Mouse (Mus musculus) lung, postnatal 14 days (tissue): ENCODE results near the gene Mfsd4b5.
"Not testable (repeated sequence)": the region's sequence is repeated elsewhere in the genome, so short reads cannot be mapped to it uniquely, and the experiment has no call there.

ENCODE experiments used
- DNase-seq: peaks from one replicate; pipeline ENCODE4 v3.0.0; 2021

Mfsd4b5 gene

GRCm38 (mm10) chr10:39986466-39986865 lies at the start of gene Mfsd4b5:
Gene Mfsd4b5, minus strand, starts transcription at chr10:39986646.
- no peak for DNase-seq

GRCm38 (mm10) chr10:40034956-40035355 lies 48.5 kb upstream of the Mfsd4b5 start:
- no peak for DNase-seq

GRCm38 (mm10) chr10:40032897-40033296 lies 46.5 kb upstream of the Mfsd4b5 start:
- DNase-seq = no peak

GRCm38 (mm10) chr10:40030716-40031115 lies 44.3 kb upstream of the Mfsd4b5 start:
- no peak for DNase-seq

- DNase-seq = no peak
These were observed 43.2 kb upstream of the Mfsd4b5 start for GRCm38 (mm10) chr10:40029610-40030009.

GRCm38 (mm10) chr10:40028091-40028490 lies 41.6 kb upstream of the Mfsd4b5 start:
- no peak for DNase-seq

- no peak for DNase-seq
These were observed 40.1 kb upstream of the Mfsd4b5 start for GRCm38 (mm10) chr10:40026546-40026945.

GRCm38 (mm10) chr10:40025560-40025959 lies 39.1 kb upstream of the Mfsd4b5 start:
- no peak for DNase-seq

- peak; percentile 75 for DNase-seq
These were observed 38.3 kb upstream of the Mfsd4b5 start, which contains the start of gene Mfsd4b1 for GRCm38 (mm10) chr10:40024554-40025428. Gene Mfsd4b1, minus strand, starts transcription at chr10:40025268.

- DNase-seq = no peak
These were observed 34.0 kb upstream of the Mfsd4b5 start for GRCm38 (mm10) chr10:40020401-40020800.

GRCm38 (mm10) chr10:40019492-40019891 lies 33.0 kb upstream of the Mfsd4b5 start:
- no peak for DNase-seq

- DNase-seq = no peak
These were observed 31.9 kb upstream of the Mfsd4b5 start for GRCm38 (mm10) chr10:40018261-40018860.

- no peak for DNase-seq
These were observed 23.1 kb upstream of the Mfsd4b5 start for GRCm38 (mm10) chr10:40009591-40009990.

- DNase-seq = not testable (repeated sequence)
These were observed 22.4 kb upstream of the Mfsd4b5 start for GRCm38 (mm10) chr10:40008847-40009246.

GRCm38 (mm10) chr10:40007953-40008352 lies 21.5 kb upstream of the Mfsd4b5 start:
- no peak for DNase-seq

GRCm38 (mm10) chr10:40006963-40007362 lies 20.5 kb upstream of the Mfsd4b5 start:
- no peak for DNase-seq

GRCm38 (mm10) chr10:40000746-40001145 lies 14.3 kb upstream of the Mfsd4b5 start:
- no peak for DNase-seq

GRCm38 (mm10) chr10:39991155-39991554 lies 4.7 kb upstream of the Mfsd4b5 start:
- no peak for DNase-seq

GRCm38 (mm10) chr10:39982604-39983003 lies 3.8 kb downstream of the Mfsd4b5 start:
- DNase-seq = no peak

- no peak for DNase-seq
These were observed 8.2 kb downstream of the Mfsd4b5 start for GRCm38 (mm10) chr10:39978231-39978630.

GRCm38 (mm10) chr10:39977346-39977745 lies 9.1 kb downstream of the Mfsd4b5 start:
- DNase-seq = no peak

GRCm38 (mm10) chr10:39975771-39976170 lies 10.7 kb downstream of the Mfsd4b5 start:
- DNase-seq = no peak

GRCm38 (mm10) chr10:39974982-39975381 lies 11.5 kb downstream of the Mfsd4b5 start:
- no peak for DNase-seq

- no peak for DNase-seq
These were observed 18.9 kb downstream of the Mfsd4b5 start for GRCm38 (mm10) chr10:39967512-39967911.
